In genomic region chr11:57677261-57677660, GRCm38 (mm10) we compare ENCODE assay signal across 22 mouse cellular contexts. TPM values are rescaled to one million over a fixed set of nuclear protein-coding genes. Genes with fewer than 3 reads are reported as not detected.
A peak's percentile ranks its signal among the peaks of the same experiment; 100 is the strongest.
DNase-seq lines count a peak whose midpoint lies in the region; ATAC-seq and TF ChIP-seq lines count a peak whose summit lies in the region.
"Had no signal": no experiment of that assay in that cellular context is flagged by ENCODE, and none has a peak within 500 bp of the region (broad histone marks: within the 10 kb centered on the region; RNA-seq: fewer than 3 reads in every experiment).

No protein-coding gene starts in this region.

- no peak for DNase-seq in gastrocnemius, adult 2 months
- DNase-seq in gastrocnemius, postnatal 25 days = no peak
- DNase-seq in kidney, adult 8-10 months = no peak
- no peak for DNase-seq in lung, postnatal 36 days
- DNase-seq in left cerebral cortex, adult 11 months (ENCODE audit: low spot score) = no peak
- DNase-seq: adrenal gland, postnatal 14 days; cerebellum, adult 2 months; cerebellum, postnatal 25 days; left cerebral cortex, postnatal 4 days; right cerebral cortex, adult 18-20 months; thymus, adult 2 months had no signal

- 11% methylated on average over 3 of the region's 3 CpGs for WGBS in kidney, embryonic 16.5 days

- intact Hi-C loops in gastrocnemius, adult 2 months (cut with DNase I) = no loop called here

- ATAC-seq in kidney, embryonic 16.5 days (ENCODE audit: low FRiP score, low TSS enrichment) = no peak
- ATAC-seq in granulocyte monocyte progenitor cell, adult 5-6 weeks (replicated peaks; ENCODE audit: poor library complexity, severe bottlenecking) = 0 out of 2 replicates have a peak, but pooled peaks have one; percentile 8
- peak; percentile 56 for ATAC-seq in megakaryocyte-erythroid progenitor cell, adult 5-6 weeks (replicated peaks; ENCODE audit: low FRiP score, low TSS enrichment, poor library complexity, severe bottlenecking)
- ATAC-seq: forebrain, embryonic 16.5 days had no signal

- no peak overlapping the region for H3K9ac ChIP-seq in kidney, embryonic 16.5 days (replicated peaks; ENCODE audit: low read length)
- H3K9ac ChIP-seq: embryonic facial prominence, embryonic 15.5 days; hindbrain, embryonic 15.5 days; limb, embryonic 15.5 days had no signal

- H3K4me3 ChIP-seq in gastrocnemius, adult 2 months = no peak overlapping the region
- no peak overlapping the region for H3K4me3 ChIP-seq in kidney, embryonic 16.5 days (ENCODE audit: low read length)
- H3K4me3 ChIP-seq: embryonic facial prominence, embryonic 15.5 days; forebrain, embryonic 10.5 days; heart, embryonic 10.5 days; hindbrain, embryonic 15.5 days; limb, embryonic 15.5 days had no signal

- H3K36me3 ChIP-seq in kidney, embryonic 16.5 days (ENCODE audit: insufficient read depth, low read length) = no peaks in the 10 kb centered on the region
- H3K36me3 ChIP-seq: embryonic facial prominence, embryonic 15.5 days; hindbrain, embryonic 15.5 days had no signal

- H3K4me2 ChIP-seq in kidney, embryonic 16.5 days (replicated peaks; ENCODE audit: low read depth, low read length) = no peak overlapping the region
- H3K4me2 ChIP-seq: embryonic facial prominence, embryonic 15.5 days; hindbrain, embryonic 15.5 days; limb, embryonic 15.5 days; midbrain, embryonic 11.5 days had no signal

- H3K27ac ChIP-seq in gastrocnemius, adult 2 months = peak overlapping the region; percentile 67
- H3K27ac ChIP-seq in kidney, embryonic 16.5 days (ENCODE audit: low read length) = peak overlapping the region; percentile 11; the same call in 1 of the 2 replicates
- H3K27ac ChIP-seq: embryonic facial prominence, embryonic 15.5 days; forebrain, embryonic 10.5 days; heart, embryonic 10.5 days; hindbrain, embryonic 15.5 days; limb, embryonic 15.5 days; macrophage had no signal

- H3K4me1 ChIP-seq in kidney, embryonic 16.5 days (ENCODE audit: insufficient read depth, low read length) = peaks cover 55% of the 10 kb centered on the region

- H3K27me3 ChIP-seq in kidney, embryonic 16.5 days (ENCODE audit: insufficient read depth, low read length) = no peaks in the 10 kb centered on the region
- H3K27me3 ChIP-seq: embryonic facial prominence, embryonic 15.5 days; hindbrain, embryonic 15.5 days; limb, embryonic 15.5 days had no signal

- no peak for TF ChIP-seq CTCF in gastrocnemius, adult 2 months (IDR thresholded peaks at IDR 0.05)

- no peaks in the 10 kb centered on the region for H3K9me3 ChIP-seq in kidney, embryonic 16.5 days (ENCODE audit: low read length)
- H3K9me3 ChIP-seq: embryonic facial prominence, embryonic 15.5 days; heart, embryonic 10.5 days; hindbrain, embryonic 15.5 days; limb, embryonic 15.5 days had no signal

RNA-seq across cellular contexts. Expression of gene Galnt10, which starts 32.0 kb away (rescaled TPM):
- 1 to 10 TPM; 5.1 to 6.4 TPM for total RNA-seq in gastrocnemius, adult 2 months (2021)
- total RNA-seq in gastrocnemius, postnatal 25 days (2021) = 1 to 10 TPM; 6.0 to 7.5 TPM
- polyA plus RNA-seq in kidney, embryonic 16.5 days (2015; fragmentation: Nextera tagmentation; extraction: Ambion mirVana) = 23.6 TPM in 2 replicates
- 5.1 and 6.8 TPM in 2 replicates for total RNA-seq in granulocyte monocyte progenitor cell, adult 5-6 weeks (2014; fragmentation: Nextera tagmentation)
- total RNA-seq in granulocyte monocyte progenitor cell, adult 5-6 weeks (2017) = 7.8 and 8.9 TPM in 2 replicates
- 12.3 and 15.4 TPM in 2 replicates for total RNA-seq in megakaryocyte-erythroid progenitor cell, adult 5-6 weeks (2014; fragmentation: Nextera tagmentation)
- 11.1 and 14.3 TPM in 2 replicates for total RNA-seq in megakaryocyte-erythroid progenitor cell, adult 5-6 weeks (2017)
